Mouse (Mus musculus): ENCODE results near the gene Gm8765.
"Not testable (repeated sequence)": the region's sequence is repeated elsewhere in the genome, so short reads cannot be mapped to it uniquely, and the experiment has no call there.

Gm8765 gene

GRCm38 (mm10) chr13:50698012-50698411, at the start of gene Gm8765:
Gm8765 (plus strand) TSS chr13:50698312.
- DNase-seq (ENCODE audit: low spot score in 2 of 2): not testable (repeated sequence)

- DNase-seq (ENCODE audit: low spot score in 2 of 2): not testable (repeated sequence)
Observed at GRCm38 (mm10) chr13:50648771-50649170, 49.3 kb upstream of the Gm8765 start.

GRCm38 (mm10) chr13:50750282-50750681, 52.2 kb downstream of the Gm8765 start:
- DNase-seq (ENCODE audit: low spot score in 2 of 2): not testable (repeated sequence)

- DNase-seq (ENCODE audit: low spot score in 2 of 2): no peak
Observed at GRCm38 (mm10) chr13:50751732-50752131, 53.6 kb downstream of the Gm8765 start.

GRCm38 (mm10) chr13:50752961-50753360, 54.8 kb downstream of the Gm8765 start:
- not testable (repeated sequence) for DNase-seq (ENCODE audit: low spot score in 2 of 2)
